11 mouse cellular contexts compared by ENCODE assay signal in genomic region chr10:38308716-38309392, GRCm38 (mm10).
DNase-seq lines count a peak whose midpoint lies in the region; ATAC-seq and TF ChIP-seq lines count a peak whose summit lies in the region.
"Had no signal": no experiment of that assay in that cellular context is flagged by ENCODE, and none has a peak within 500 bp of the region (broad histone marks: within the 10 kb centered on the region; RNA-seq: fewer than 3 reads in every experiment).

No protein-coding gene starts in this region.

- WGBS in heart, embryonic 10.5 days: 66% methylated on average over 5 of the region's 5 CpGs
- WGBS in embryonic facial prominence, embryonic 15.5 days: 27% methylated on average over 5 of the region's 5 CpGs
- WGBS in kidney, postnatal 0 days: 43% methylated on average over 5 of the region's 5 CpGs

- H3K27ac ChIP-seq in heart, embryonic 10.5 days: no peak overlapping the region
- H3K27ac ChIP-seq in embryonic facial prominence, embryonic 15.5 days (replicated peaks): peak overlapping the region; percentile 55
- H3K27ac ChIP-seq in kidney, postnatal 0 days: peak overlapping the region; percentile 34; the same call in 1 of the 2 replicates
- H3K27ac ChIP-seq: limb, embryonic 12.5 days had no signal

- peak; percentile 89 for DNase-seq in heart, adult 11 months
- DNase-seq in heart, embryonic 10.5 days (ENCODE audit: low spot score): no peak
- peak; percentile 24 for DNase-seq in MN1 (ENCODE audit: low spot score)
- DNase-seq in kidney, postnatal 0 days (ENCODE audit: low spot score): peak; percentile 76
- DNase-seq in left cerebral cortex, postnatal 4 days: no peak
- no peak for DNase-seq in adrenal gland, postnatal 4 days (ENCODE audit: low spot score in 2 of 2)
- no peak for DNase-seq in embryo, embryonic 9.5 days (ENCODE audit: extremely low spot score)
- DNase-seq: right cerebral cortex, adult 18-20 months had no signal

- H3K9me3 ChIP-seq in heart, embryonic 10.5 days: no peaks in the 10 kb centered on the region
- no peaks in the 10 kb centered on the region for H3K9me3 ChIP-seq in embryonic facial prominence, embryonic 15.5 days (replicated peaks)
- no peaks in the 10 kb centered on the region for H3K9me3 ChIP-seq in kidney, postnatal 0 days (replicated peaks; ENCODE audit: low read length)
- H3K9me3 ChIP-seq: limb, embryonic 12.5 days had no signal

- no peak overlapping the region for H3K4me3 ChIP-seq in heart, embryonic 10.5 days
- no peak overlapping the region for H3K4me3 ChIP-seq in embryonic facial prominence, embryonic 15.5 days (replicated peaks)
- no peak overlapping the region for H3K4me3 ChIP-seq in kidney, postnatal 0 days (replicated peaks; ENCODE audit: low read depth, low read length)
- H3K4me3 ChIP-seq: limb, embryonic 12.5 days had no signal

- no peak for TF ChIP-seq CTCF in kidney, postnatal 0 days (IDR thresholded peaks at IDR 0.05; ENCODE audit: low read depth)

- H3K36me3 ChIP-seq in heart, embryonic 10.5 days: no peaks in the 10 kb centered on the region
- H3K36me3 ChIP-seq in embryonic facial prominence, embryonic 15.5 days: no peaks in the 10 kb centered on the region
- no peaks in the 10 kb centered on the region for H3K36me3 ChIP-seq in kidney, postnatal 0 days (ENCODE audit: insufficient read depth, low read length)
- H3K36me3 ChIP-seq: limb, embryonic 12.5 days had no signal

- no peak overlapping the region for H3K9ac ChIP-seq in embryonic facial prominence, embryonic 15.5 days
- H3K9ac ChIP-seq in kidney, postnatal 0 days (ENCODE audit: low read depth, low read length): no peak overlapping the region
- H3K9ac ChIP-seq: limb, embryonic 12.5 days had no signal

- ATAC-seq in embryonic facial prominence, embryonic 15.5 days (ENCODE audit: insufficient number of reproducible peaks, low FRiP score, low TSS enrichment, low read depth): no peak
- no peak for ATAC-seq in kidney, postnatal 0 days (replicated peaks; ENCODE audit: low FRiP score, low read depth)

- no peak overlapping the region for H3K4me2 ChIP-seq in embryonic facial prominence, embryonic 15.5 days (replicated peaks)
- H3K4me2 ChIP-seq in kidney, postnatal 0 days (ENCODE audit: low read length): no peak overlapping the region
- H3K4me2 ChIP-seq: limb, embryonic 12.5 days had no signal

- H3K27me3 ChIP-seq in heart, embryonic 10.5 days (ENCODE audit: insufficient read depth, poor library complexity, severe bottlenecking): no peaks in the 10 kb centered on the region
- H3K27me3 ChIP-seq in embryonic facial prominence, embryonic 15.5 days: no peaks in the 10 kb centered on the region
- H3K27me3 ChIP-seq in kidney, postnatal 0 days (ENCODE audit: insufficient read depth, low read length): no peaks in the 10 kb centered on the region
- H3K27me3 ChIP-seq: CH12.LX; limb, embryonic 12.5 days had no signal

- intact Hi-C loops in left cerebral cortex, postnatal 4 days (cut with DNase I): no loop called here

- no peaks in the 10 kb centered on the region for H3K4me1 ChIP-seq in heart, embryonic 10.5 days
- H3K4me1 ChIP-seq in embryonic facial prominence, embryonic 15.5 days: peaks cover 4% of the 10 kb centered on the region; the same call in 1 of the 2 replicates
- no peaks in the 10 kb centered on the region for H3K4me1 ChIP-seq in kidney, postnatal 0 days (replicated peaks; ENCODE audit: insufficient read depth, low read length)
- H3K4me1 ChIP-seq: limb, embryonic 12.5 days had no signal

Comparison
In these comparisons a context has a peak if more than half of its experiments do, and no peak if none do; other contexts are left out.
1. DNase-seq: peak in heart, adult 11 months (single experiment), MN1 (single experiment) and kidney, postnatal 0 days (single experiment); none in heart, embryonic 10.5 days (single experiment), left cerebral cortex, postnatal 4 days (single experiment), adrenal gland, postnatal 4 days (0 of 2) and embryo, embryonic 9.5 days (single experiment).